Mouse (Mus musculus) urinary bladder, postnatal 4 days (tissue): Measurements from ENCODE around the gene Ldlrad3.

Source experiments
- DNase-seq, 2 experiments: peaks; one replicate each; pipeline ENCODE4 v3.0.0; 2021 to 2022; ENCODE audit warnings: low spot score in 2 of 2

The Ldlrad3 gene

DNA sequence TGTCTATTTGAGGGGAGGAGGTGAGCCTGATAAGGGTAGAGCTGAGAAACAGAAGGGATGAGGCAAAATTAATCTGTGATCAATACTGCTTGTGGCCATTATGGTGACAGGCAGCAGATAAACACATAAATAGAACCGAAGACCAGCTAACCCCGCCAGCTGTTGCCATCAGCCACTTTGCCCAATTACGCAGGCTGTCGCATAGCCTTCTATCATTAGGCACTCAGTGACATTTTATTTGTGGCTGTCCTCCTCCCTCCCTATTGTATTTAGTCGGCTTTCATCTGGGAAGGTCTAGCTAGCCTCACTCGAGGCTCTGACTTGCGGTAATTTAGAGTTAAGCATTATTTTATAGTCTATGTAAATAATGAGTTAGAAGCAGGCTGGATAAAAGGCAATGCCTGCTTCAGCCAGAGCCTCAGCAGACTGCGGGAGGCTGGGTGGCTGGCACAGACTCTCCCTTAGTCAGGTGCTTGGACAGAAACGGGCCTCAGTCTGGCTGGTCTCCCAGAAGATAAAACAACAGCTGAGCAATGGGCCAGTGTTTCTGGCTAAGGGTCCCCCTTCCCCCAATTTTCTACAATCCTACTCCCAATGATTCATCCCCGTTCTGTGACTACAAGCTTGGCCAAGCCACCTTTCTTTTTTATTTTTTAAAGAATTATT, 147.8 kb downstream of the Ldlrad3 start:
- DNase-seq: peak in 1 of 2 experiments; percentile 22

DNA sequence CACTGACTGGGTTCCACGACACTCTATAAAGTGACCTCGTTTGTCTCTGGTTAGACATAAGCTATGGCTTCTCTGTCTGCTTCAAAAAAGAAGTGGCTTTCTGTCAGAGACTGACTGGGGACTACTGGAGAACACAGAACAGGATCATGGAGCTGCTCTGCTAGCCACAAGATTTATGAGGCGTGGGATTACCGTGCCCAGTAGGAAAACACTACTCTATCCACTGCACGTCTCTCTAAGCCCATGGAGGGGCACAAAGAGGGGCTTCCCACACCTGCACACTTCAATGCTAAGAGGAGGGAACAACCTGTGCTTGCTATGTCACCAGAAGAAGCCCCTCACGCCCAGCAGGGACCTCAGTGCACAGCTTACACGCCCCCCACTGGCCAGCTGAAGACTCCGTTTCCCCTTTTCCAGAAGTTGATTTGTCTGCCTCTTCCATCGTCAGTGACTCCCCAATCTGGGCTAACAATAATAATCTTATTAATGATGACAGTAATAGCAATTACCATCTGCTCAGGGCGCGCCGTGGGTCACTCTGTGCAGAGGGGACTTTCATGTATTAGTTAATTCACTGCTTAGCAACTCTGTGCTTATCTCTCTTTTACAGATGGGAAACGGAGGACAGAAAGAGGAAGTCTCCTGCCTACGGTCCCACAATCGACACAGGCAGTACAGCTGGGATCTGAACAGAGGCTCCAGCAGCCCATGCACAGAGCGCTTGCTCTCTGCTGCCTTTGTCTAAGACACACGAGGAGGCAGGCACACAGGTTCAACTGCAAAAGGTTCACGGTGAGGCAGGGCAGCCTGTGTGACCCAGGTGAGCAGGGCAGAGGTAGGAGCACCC, 149.3 kb downstream of the Ldlrad3 start:
- DNase-seq: no peak

DNA sequence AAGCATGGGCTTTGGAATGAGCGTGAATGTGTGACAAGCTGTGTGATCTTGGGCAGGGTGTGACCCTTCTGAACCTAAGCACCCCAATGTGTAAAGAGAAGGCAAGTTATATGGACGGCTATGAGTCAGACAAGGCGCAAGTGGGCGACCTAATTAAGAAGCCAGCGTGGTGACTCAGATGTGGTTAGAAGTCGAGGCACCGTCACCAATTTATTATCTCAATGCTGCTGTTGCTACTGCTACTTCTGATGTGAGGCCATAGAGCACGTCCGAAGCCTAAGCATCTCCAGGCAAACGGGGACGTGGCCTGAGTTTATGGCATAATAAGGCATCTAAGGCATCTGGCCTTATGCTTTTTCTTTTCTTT, 151.7 kb downstream of the Ldlrad3 start:
- DNase-seq: no peak

DNA sequence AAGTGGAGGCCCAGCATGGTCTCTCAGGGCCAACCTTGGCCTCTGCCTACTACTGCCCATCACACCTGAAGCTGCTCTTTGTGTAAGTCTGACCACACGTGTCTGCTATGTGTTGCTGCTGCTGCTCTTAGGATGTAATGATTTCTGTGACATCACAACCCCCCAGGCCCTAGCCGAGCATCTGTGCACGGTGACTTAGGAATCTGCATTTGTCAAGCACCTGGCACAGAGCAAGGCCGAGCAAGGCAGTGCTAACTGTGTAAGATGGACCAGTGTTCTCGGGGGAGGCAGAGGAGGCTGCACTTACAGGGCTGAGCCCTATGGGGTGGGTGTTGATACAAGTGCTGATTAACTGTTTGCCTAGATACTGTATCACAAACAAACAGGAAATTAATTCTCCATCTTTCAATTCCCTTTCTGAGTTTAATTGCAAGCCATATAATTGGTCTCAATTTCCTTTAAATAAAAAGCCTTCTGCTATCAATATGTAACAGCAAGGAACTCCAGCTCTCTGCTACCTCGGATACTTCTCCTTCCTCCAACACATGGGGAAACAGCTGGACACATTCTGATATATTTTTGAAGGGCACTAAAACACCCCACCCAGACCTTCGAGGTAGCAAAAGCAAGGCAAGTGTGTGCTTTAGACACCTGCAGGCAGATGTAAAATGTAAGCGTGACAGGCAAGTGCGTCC, 152.2 kb downstream of the Ldlrad3 start:
- no peak for DNase-seq

DNA sequence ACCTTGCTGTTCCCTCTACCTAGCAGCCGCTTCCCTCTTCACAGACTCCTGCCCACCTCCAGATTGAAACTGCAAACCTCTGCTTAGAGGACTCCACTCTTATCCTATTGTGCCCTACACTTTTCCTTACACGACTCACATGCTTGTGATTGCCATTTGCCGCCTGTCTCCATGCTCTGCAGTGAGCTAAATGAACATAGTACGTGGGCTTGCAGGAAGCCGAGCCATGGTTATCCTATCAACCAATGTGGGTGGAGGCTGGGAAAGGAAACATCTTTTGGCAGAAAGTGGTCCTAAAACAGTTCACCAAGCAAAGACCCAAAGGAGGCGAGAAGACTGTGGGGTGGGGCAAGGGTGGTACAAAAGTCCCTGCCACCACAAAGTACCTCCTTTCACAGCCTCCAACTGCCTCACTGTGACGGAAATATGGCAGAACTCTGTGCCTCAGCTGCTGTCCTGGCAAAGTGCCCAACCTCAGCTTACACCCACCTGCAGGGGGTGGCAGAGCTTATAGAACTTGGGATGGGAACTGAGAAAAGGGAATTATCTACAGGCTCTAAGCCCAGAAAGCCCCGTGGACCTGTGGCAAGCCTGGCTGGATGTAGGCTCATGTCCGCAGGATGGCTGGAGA, 153.4 kb downstream of the Ldlrad3 start:
- DNase-seq: peak in 1 of 2 experiments; percentile 21

DNA sequence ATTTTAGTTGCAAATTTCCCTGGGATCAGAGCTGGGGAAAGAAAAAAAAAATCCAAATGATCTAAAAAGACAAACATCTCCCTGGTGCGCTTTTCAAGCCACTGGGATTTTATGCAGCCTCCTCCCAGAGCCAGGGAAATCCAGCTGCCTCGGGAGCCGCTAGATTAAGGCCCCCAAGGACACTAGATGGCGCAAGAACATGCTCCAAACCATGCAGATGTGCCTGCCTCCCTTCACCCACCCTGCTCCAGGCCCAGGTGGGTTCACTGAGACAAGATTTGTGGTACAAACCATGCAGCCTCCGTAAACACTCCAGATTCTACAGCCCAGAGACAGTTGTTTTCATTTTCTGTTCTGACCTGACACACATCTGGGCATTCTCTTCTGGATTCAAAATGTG, 155.5 kb downstream of the Ldlrad3 start:
- DNase-seq: peak in 1 of 2 experiments; percentile 37

DNA sequence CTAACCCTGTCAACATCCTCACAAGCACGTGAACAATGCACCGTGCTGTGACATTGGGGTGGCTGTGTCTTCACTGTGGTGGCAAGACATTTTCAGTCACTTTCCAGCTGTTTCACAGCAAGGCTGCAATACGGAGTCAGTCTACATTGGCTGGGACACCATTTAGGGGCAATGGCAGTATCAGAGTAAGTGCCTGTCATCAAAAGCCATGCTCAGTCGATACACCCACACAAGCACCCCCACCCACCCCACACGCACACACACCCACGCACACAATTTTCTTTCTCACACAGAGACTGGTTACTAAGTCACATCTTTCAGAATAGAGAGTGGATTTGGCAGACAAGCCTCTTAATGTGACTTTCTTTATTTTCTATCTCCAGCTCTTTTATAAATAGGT, 156.0 kb downstream of the Ldlrad3 start:
- no peak for DNase-seq

DNA sequence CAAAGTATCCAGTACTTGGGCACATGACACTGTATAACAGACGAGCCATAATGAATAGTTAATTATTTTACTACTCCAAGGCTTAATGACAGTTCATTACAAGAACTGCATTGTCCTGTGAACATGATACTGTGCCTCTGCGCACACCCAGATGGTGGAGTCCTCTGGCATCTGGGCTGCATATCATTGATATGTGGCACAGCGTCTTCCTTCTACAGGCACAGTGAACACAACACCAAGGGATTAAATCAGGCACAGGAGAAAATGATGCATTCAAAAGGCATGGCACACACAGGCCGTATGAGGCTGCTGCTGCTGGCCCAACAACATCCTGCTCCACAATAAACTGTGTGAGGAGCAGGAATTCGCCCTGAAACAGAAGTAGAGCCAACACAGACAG, 156.5 kb downstream of the Ldlrad3 start:
- DNase-seq: no peak

DNA sequence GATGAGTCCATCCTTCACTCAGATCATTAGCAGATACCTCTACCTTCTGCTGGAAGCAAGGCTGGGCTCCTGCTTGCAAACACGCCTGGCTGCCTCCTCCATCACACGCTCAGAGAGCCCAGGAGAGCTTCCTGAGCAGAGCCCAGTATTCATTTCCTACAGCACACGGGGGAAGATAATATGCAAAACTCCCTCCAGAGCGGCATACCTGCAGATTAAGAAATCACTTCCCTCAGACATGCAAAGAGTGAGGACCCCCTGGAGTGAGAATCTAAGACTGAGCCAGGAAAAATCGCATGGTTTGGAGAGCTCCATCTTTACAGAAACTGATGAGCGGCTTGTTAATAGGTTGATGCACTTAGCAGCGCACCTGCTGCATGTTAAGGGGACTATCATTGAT, 158.9 kb downstream of the Ldlrad3 start:
- DNase-seq: no peak

DNA sequence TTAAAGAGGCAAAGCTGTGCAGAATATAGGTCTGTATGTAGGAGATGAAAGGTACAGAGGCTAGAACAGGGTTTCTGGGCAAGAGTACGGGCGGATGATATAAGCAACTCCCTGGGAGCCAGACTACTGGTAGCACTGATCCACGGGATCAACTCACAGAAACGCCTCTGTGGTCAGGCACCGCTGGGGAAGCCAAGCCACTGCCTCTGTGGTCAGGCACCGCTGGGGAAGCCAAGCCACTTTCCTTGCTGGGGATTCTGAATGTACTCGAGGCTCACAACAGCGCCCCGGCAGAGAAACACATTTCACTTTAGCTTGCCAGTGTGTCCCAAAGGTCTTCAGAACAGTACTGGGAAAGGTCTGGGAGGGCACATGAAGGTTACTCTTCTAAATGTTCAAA, 160.0 kb downstream of the Ldlrad3 start:
- DNase-seq: no peak

DNA sequence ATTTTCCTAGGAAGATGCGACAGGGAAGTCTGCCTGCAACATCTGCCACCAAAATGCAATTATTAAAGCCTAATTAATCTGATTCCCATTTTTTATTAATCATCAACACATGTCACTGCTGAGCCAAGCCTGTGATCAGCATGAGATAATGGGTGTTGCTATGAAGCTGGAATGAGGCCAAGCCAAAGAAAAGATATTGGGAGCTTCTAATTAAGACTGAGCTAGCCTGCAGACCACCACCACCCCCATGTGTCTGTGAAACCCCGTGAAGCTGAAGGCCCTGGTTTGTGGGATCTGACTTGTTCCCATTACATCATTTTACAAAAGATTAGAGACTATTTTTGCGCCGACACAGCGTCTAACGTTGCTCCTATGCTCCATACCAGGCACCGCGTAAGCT, 161.7 kb downstream of the Ldlrad3 start:
- no peak for DNase-seq

DNA sequence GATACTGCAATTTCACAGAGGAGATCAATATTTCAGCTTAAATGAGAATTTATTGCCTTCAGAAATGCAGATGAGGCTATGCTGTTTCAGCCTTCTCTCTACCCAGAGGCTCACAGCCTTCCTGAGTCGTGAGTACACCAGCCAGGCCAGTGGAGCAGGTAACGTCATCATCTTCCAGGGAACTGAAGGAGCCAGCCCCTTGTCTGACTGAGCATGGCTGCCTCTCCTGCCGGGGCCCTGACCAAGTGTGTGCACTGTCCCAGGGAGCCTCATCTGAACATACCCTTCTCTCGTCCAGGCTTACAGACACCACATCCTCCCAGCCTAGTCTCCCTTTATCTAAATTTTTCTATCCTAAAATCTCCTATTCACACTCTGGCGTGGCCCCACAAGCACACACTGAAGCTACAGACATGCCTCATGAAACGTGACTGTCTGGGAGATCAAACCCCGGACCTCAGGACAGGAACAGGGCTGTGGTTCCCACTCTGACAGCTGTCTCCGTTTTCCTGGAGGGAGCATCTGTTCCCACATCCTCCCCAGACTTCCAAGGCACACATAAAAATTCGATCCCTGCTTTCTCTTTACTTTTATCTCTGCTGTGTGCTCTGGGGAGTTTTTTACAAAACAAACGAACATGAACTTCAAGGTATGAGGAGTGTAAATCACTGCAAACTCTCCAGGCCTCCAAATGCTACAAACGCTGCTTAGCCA, 164.7 kb downstream of the Ldlrad3 start:
- DNase-seq: no peak

DNA sequence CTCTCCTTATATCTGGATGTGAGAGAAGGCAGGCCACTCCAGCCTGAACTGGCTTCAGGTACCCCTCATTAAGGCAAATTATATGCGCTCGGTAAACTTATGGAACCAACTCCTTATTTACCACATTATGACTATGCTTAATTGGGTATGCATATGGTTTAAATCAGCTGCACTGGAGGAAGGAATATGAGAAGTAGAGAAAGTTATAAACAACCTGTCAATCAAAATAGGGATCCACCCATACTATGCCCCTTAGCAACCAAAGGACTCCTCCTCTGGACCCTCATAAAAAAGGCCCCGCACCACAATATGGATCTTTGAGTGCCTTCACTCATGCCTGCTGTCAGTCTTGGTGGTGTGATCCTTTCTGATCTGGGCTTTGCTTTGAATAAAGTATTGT, 165.6 kb downstream of the Ldlrad3 start:
- no peak for DNase-seq

DNA sequence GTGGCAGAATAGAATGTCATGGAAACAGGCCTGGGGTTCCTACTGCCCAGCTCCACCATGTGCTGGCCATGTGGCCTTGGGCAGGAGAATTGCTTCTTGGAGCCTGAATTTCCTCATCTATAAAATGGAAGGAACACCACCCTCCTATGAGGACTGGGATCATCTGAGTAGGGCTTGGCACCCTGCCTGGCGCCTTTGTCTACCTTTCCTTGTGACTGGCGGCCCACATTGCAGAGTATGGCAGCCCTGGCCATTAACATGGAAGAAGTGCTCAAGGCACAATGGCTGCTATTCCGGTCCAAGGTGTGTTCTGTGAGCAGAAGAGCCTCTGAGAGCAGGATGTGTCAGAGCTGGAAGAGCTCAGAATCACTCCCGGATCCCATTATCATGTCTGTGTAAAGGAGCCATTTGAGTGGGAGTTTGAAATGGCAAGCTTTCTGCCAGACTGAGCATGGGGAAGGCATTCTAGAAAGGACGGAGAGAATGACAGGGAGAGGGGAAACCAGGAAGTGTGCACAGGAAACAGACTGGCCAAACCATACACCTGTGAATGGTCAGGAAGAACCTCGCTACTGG, 171.6 kb downstream of the Ldlrad3 start:
- no peak for DNase-seq

DNA sequence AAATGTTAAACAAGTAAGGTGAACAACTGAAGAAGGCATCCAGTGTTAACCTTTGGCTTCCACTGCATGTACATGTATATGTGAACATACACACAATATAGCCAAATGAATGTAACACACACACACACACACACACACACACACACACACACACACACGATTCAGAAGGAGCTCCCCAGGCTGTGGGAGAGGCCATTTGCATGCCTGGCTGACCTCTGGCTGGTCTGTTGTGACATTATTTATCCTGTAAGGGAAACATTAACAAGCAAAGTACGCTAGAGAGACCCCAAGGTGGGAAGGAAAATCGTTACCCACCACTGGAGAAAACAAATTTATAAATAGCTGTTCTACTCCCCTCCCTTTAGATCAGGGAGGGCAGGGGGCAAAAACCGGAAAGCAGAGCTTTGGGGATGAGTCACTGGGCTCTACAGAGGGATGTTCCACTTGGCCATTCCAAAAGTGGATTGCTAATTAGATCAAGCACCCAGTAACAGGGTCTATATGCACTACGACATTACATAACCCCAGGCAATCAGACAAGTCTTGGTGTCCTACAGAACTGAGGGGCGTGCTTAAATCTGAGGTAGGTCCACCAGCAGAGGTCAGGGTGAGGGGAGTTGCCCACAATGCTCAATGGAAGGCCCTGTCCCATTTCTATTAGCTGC, 174.7 kb downstream of the Ldlrad3 start:
- DNase-seq: no peak

DNA sequence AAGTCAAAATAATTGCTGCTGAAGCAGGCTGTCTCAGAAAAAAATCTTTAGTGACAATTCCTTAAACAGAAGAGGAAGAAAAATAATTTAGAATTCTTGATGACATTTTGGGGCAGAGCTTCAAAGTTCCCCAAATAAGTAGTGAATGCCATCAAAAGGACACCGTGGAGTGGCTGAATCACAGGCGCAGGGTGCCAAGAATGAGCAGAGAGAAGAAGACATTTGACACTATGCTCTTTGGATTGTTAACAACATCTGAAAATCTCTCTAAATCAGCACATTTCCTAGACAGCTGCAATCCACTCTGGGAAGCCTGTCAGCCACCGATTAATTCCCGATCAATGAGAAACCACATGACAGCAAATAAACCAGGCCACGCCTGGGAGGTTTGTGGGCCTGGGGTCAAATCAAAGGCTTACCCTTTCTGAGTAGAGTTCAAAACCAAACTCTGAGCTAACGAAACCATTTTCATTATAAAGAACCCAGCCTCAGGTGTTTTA, 176.4 kb downstream of the Ldlrad3 start:
- no peak for DNase-seq

DNA sequence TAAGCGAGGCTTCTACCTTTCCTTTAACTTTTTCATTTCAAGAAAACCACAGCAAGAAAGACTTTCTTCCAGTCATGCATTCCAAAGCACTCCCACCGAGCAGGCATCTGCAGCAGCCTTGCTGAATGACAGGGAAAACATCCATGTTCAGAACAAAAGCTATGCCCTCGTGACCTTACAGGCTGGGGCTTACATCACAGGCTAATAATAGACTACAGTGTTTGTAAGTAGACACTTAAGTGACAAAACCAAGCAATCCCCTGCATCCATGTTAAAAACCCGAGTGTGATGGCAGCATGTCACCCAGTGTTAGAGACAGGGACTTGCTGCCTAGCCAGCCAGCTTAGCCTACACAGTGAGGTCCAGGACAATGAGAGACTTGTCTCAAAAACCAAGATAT, 180.0 kb downstream of the Ldlrad3 start:
- DNase-seq: no peak

DNA sequence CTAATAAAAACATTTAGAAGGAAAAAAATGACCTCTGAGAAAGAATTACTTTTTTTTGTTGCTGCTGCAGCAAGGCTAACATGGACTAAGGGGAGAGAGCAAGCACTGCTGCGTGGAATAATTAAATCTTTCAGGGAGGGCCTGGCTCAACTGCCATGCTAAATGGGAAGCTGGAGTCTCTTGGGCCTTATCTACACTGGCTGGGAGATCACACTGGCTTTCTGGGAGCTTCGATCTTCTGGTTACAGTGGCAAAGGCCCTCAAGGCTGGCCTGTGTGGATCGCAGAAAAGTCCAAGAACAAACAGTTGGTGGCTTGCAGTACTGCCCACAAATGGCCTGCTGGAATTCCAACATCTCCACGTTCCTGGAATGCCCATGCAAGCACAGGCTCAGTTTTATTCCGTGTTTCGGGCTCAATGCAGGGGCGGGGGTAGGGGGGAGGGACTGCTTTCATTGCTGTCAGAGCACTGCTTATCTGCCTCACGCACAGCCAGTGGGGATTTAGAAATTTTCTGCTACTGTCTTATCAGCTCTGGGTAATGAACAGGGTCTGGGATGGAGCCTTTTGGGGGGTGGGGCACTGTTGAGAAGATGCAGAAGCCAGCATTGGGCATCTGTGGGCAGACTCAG, 180.7 kb downstream of the Ldlrad3 start:
- no peak for DNase-seq

DNA sequence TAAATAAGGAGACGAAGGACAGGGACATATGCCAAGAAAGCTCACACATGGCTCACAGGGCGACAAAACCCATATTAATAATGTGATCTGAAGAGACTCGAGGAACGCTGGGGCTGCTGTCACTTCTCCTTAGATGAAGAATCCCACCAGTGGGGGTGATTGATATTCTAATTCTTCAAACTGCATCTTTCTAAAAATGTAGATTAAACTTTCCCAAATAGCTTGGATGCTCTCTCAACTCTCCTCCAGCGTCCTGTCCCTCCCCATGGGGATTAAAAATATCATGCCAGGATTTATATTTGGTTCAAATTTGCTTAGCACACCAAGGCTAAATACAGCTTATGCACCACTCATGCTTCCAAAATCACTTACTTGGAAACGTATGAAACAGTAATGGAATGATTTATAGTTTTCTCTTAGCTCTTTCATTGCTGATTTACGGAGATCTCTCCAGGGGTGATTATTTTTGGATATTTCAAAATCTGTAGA, 182.4 kb downstream of the Ldlrad3 start:
- no peak for DNase-seq
